Mouse (Mus musculus) testis, adult 2 months (tissue): Measurements from ENCODE around the gene Cyp2j6.

ENCODE experiments used
- CTCF ChIP-seq: fragments of 200-500 bp; IDR thresholded peaks from 2 replicates; pipeline ENCODE4 v1.5.1; 2012; ENCODE audit warnings: low read depth, mild to moderate bottlenecking, inconsistent platforms, low read length, moderate library complexity; ENCODE audit not compliant: control insufficient read depth, insufficient read depth, insufficient replicate concordance
- POLR2A ChIP-seq: fragments of 200-500 bp; IDR thresholded peaks from 2 replicates; pipeline ENCODE4 v1.6.1; 2012; ENCODE audit warnings: low read depth, mild to moderate bottlenecking, inconsistent platforms, low read length, moderate library complexity; ENCODE audit not compliant: control insufficient read depth

- TF ChIP-seq CTCF (no peak), POLR2A (no peak)
Measured at GRCm38 (mm10) chr4:96551619-96552018, 1.8 kb downstream of the Cyp2j6 start.
